Mouse (Mus musculus) CH12.LX (cell line): ENCODE data around the gene Armc6.

Experiments
- CHD2 ChIP-seq: IDR thresholded peaks from 2 replicates; pipeline ENCODE4 v1.6.1; 2011; ENCODE audit warnings: low read length, improper control_type of control experiment
- CTCF ChIP-seq, 2 experiments: IDR thresholded peaks in 1 of 2; conservative IDR thresholded peaks in 1 of 2; 2 replicates each; pipeline ENCODE4 v1.5.1; 2011 to 2012; ENCODE audit warnings: low read depth in 2 of 2, low read length in 2 of 2, improper control_type of control experiment in 1 of 2, inconsistent platforms in 1 of 2, mild to moderate bottlenecking in 1 of 2, moderate library complexity in 1 of 2
- EP300 ChIP-seq: IDR thresholded peaks from 2 replicates; pipeline ENCODE4 v1.6.1; 2011; ENCODE audit warnings: low read length, improper control_type of control experiment
- MAFK ChIP-seq: IDR thresholded peaks from 2 replicates; pipeline ENCODE4 v1.6.1; 2011; ENCODE audit warnings: low read length, improper control_type of control experiment; ENCODE audit not compliant: insufficient replicate concordance
- MXI1 ChIP-seq: IDR thresholded peaks from 2 replicates; pipeline ENCODE4 v1.6.1; 2011; ENCODE audit warnings: mild to moderate bottlenecking, low read depth, low read length, improper control_type of control experiment
- MYC ChIP-seq: IDR thresholded peaks from 2 replicates; pipeline ENCODE4 v1.6.1; 2011; ENCODE audit warnings: low read depth, mild to moderate bottlenecking, improper control_type of control experiment, low read length
- NRF1 ChIP-seq: IDR thresholded peaks from 2 replicates; pipeline ENCODE4 v1.6.1; 2014; ENCODE audit warnings: low read depth, mild to moderate bottlenecking, inconsistent platforms, low read length, improper control_type of control experiment, moderate library complexity
- POLR2A ChIP-seq: IDR thresholded peaks from 2 replicates; pipeline ENCODE4 v1.6.1; 2011; ENCODE audit warnings: low read depth, mild to moderate bottlenecking, improper control_type of control experiment, low read length
- POLR2AphosphoS2 ChIP-seq: IDR thresholded peaks from 2 replicates; pipeline ENCODE4 v1.6.1; 2011; ENCODE audit warnings: low read depth, low read length, improper control_type of control experiment
- SIN3A ChIP-seq: IDR thresholded peaks from 2 replicates; pipeline ENCODE4 v1.6.1; 2012; ENCODE audit warnings: low read length, improper control_type of control experiment, inconsistent platforms
- UBTF ChIP-seq: IDR thresholded peaks from 2 replicates; pipeline ENCODE4 v1.6.1; 2012; ENCODE audit warnings: low read depth, mild to moderate bottlenecking, inconsistent platforms, low read length, improper control_type of control experiment, moderate library complexity
- USF1 ChIP-seq: IDR thresholded peaks from 2 replicates; pipeline ENCODE4 v1.6.1; 2014; ENCODE audit warnings: low read depth, mild to moderate bottlenecking, inconsistent platforms, low read length, improper control_type of control experiment

- TF ChIP-seq CTCF (conservative IDR thresholded peaks at IDR 0.05 in 1 of 2, IDR thresholded peaks at IDR 0.05 in 1 of 2; ENCODE audit: low read depth in 2 of 2, low read length in 2 of 2), result no peak
- no peak for TF ChIP-seq POLR2A
- TF ChIP-seq MXI1, result no peak
- TF ChIP-seq EP300, result no peak
- no peak for TF ChIP-seq SIN3A
- no peak for TF ChIP-seq NRF1
- no peak for TF ChIP-seq USF1
- no peak for TF ChIP-seq MAFK
- no peak for TF ChIP-seq MYC
- no peak for TF ChIP-seq CHD2
- no peak for TF ChIP-seq POLR2AphosphoS2
- no peak for TF ChIP-seq UBTF
Measured at GRCm38 (mm10) chr8:70208130-70208529, 26.1 kb downstream of the Armc6 start.
